Mouse (Mus musculus): Measurements from ENCODE around the gene Pxk. TPM values are rescaled to one million over a fixed set of nuclear protein-coding genes. Genes with fewer than 3 reads are reported as not detected.

The Pxk gene
- total and polyA plus RNA-seq, 3 experiments: 18.3 to 24.6 (median 23.1) TPM

- H3K27ac ChIP-seq: no peak overlapping the region
- WGBS: 74% methylated on average over 12 of the region's 12 CpGs
- no peak overlapping the region for H3K4me3 ChIP-seq
- no peak overlapping the region for H3K9ac ChIP-seq (ENCODE audit: low read depth, low read length)
- no peaks in the 10 kb centered on the region for H3K27me3 ChIP-seq (ENCODE audit: control insufficient read depth, insufficient read depth, low read length)
- TF ChIP-seq CTCF (IDR thresholded peaks at IDR 0.05): no peak
- TF ChIP-seq EP300 (IDR thresholded peaks at IDR 0.05; ENCODE audit: insufficient read depth, low read depth, low read length): no peak
- TF ChIP-seq POLR2A (IDR thresholded peaks at IDR 0.05; ENCODE audit: insufficient read depth, low read depth, low read length): no peak
- DNase-seq: no peak
- intact Hi-C loops (cut with DNase I): no loop called here
- H3K79me2 ChIP-seq (replicated peaks; ENCODE audit: control insufficient read depth, insufficient read depth, low read length): 0 out of 2 replicates have a peak, but pooled peaks cover 3% of the 10 kb centered on the region
- peaks cover 6% of the 10 kb centered on the region for H3K4me1 ChIP-seq (ENCODE audit: control insufficient read depth, insufficient read depth, low read length)
- H3K36me3 ChIP-seq (ENCODE audit: control insufficient read depth, insufficient read depth, low read length): peaks cover 7% of the 10 kb centered on the region
Measured at GRCm38 (mm10) chr14:8102676-8103075, 4.7 kb downstream of the Pxk start.

GRCm38 (mm10) chr14:8108047-8108446 is 10.0 kb downstream of the Pxk start:
- Histone ChIP-seq H3K27ac (no peak overlapping the region), H3K27me3 (ENCODE audit: control insufficient read depth, insufficient read depth, low read length) (no peaks in the 10 kb centered on the region), H3K9ac (ENCODE audit: low read depth, low read length) (no peak overlapping the region), H3K4me3 (no peak overlapping the region), H3K36me3 (ENCODE audit: control insufficient read depth, insufficient read depth, low read length) (peaks cover 4% of the 10 kb centered on the region; the same call in 1 of the 2 replicates), H3K79me2 (replicated peaks; ENCODE audit: control insufficient read depth, insufficient read depth, low read length) (no peaks in the 10 kb centered on the region), H3K4me1 (ENCODE audit: control insufficient read depth, insufficient read depth, low read length) (peaks cover 6% of the 10 kb centered on the region)
- intact Hi-C loops (cut with DNase I): no loop called here
- 40% methylated on average over 4 of the region's 4 CpGs for WGBS
- no peak for DNase-seq
- no peak for TF ChIP-seq CTCF (IDR thresholded peaks at IDR 0.05)
- no peak for TF ChIP-seq EP300 (IDR thresholded peaks at IDR 0.05; ENCODE audit: insufficient read depth, low read depth, low read length)
- TF ChIP-seq POLR2A (IDR thresholded peaks at IDR 0.05; ENCODE audit: insufficient read depth, low read depth, low read length): no peak

- peaks cover 4% of the 10 kb centered on the region for H3K4me1 ChIP-seq (ENCODE audit: control insufficient read depth, insufficient read depth, low read length)
- intact Hi-C loops (cut with DNase I): no loop called here
- no peak overlapping the region for H3K4me3 ChIP-seq
- TF ChIP-seq CTCF (IDR thresholded peaks at IDR 0.05) (no peak), EP300 (IDR thresholded peaks at IDR 0.05; ENCODE audit: insufficient read depth, low read depth, low read length) (no peak), POLR2A (IDR thresholded peaks at IDR 0.05; ENCODE audit: insufficient read depth, low read depth, low read length) (no peak)
- no peak overlapping the region for H3K27ac ChIP-seq
- DNase-seq: no peak
- H3K36me3 ChIP-seq (ENCODE audit: control insufficient read depth, insufficient read depth, low read length): no peaks in the 10 kb centered on the region
- H3K79me2 ChIP-seq (replicated peaks; ENCODE audit: control insufficient read depth, insufficient read depth, low read length): no peaks in the 10 kb centered on the region
- no peak overlapping the region for H3K9ac ChIP-seq (ENCODE audit: low read depth, low read length)
- no peaks in the 10 kb centered on the region for H3K27me3 ChIP-seq (ENCODE audit: control insufficient read depth, insufficient read depth, low read length)
- 58% methylated on average over 1 of the region's 1 CpGs for WGBS
Measured at GRCm38 (mm10) chr14:8108976-8109375, 11.0 kb downstream of the Pxk start.

- peaks cover 6% of the 10 kb centered on the region for H3K4me1 ChIP-seq (ENCODE audit: control insufficient read depth, insufficient read depth, low read length)
- no peak overlapping the region for H3K9ac ChIP-seq (ENCODE audit: low read depth, low read length)
- H3K4me3 ChIP-seq: no peak overlapping the region
- H3K27ac ChIP-seq: no peak overlapping the region
- no peaks in the 10 kb centered on the region for H3K36me3 ChIP-seq (ENCODE audit: control insufficient read depth, insufficient read depth, low read length)
- TF ChIP-seq EP300 (IDR thresholded peaks at IDR 0.05; ENCODE audit: insufficient read depth, low read depth, low read length) (no peak), POLR2A (IDR thresholded peaks at IDR 0.05; ENCODE audit: insufficient read depth, low read depth, low read length) (no peak), CTCF (IDR thresholded peaks at IDR 0.05) (no peak)
- H3K27me3 ChIP-seq (ENCODE audit: control insufficient read depth, insufficient read depth, low read length): no peaks in the 10 kb centered on the region
- 70% methylated on average over 6 of the region's 6 CpGs for WGBS
- no peaks in the 10 kb centered on the region for H3K79me2 ChIP-seq (replicated peaks; ENCODE audit: control insufficient read depth, insufficient read depth, low read length)
- no peak for DNase-seq
- intact Hi-C loops (cut with DNase I): no loop called here
Measured at GRCm38 (mm10) chr14:8111545-8111944, 13.5 kb downstream of the Pxk start.

GRCm38 (mm10) chr14:8112036-8112435 is 14.0 kb downstream of the Pxk start:
- H3K27ac ChIP-seq: no peak overlapping the region
- H3K4me3 ChIP-seq: no peak overlapping the region

GRCm38 (mm10) chr14:8113616-8114015 is 15.6 kb downstream of the Pxk start:
- 96% methylated on average over 2 of the region's 2 CpGs for WGBS
- Histone ChIP-seq H3K4me3 (no peak overlapping the region), H3K79me2 (replicated peaks; ENCODE audit: control insufficient read depth, insufficient read depth, low read length) (no peaks in the 10 kb centered on the region), H3K9ac (ENCODE audit: low read depth, low read length) (no peak overlapping the region), H3K4me1 (ENCODE audit: control insufficient read depth, insufficient read depth, low read length) (peaks cover 4% of the 10 kb centered on the region), H3K27me3 (ENCODE audit: control insufficient read depth, insufficient read depth, low read length) (no peaks in the 10 kb centered on the region), H3K27ac (no peak overlapping the region), H3K36me3 (ENCODE audit: control insufficient read depth, insufficient read depth, low read length) (no peaks in the 10 kb centered on the region)
- TF ChIP-seq EP300 (IDR thresholded peaks at IDR 0.05; ENCODE audit: insufficient read depth, low read depth, low read length) (no peak), CTCF (IDR thresholded peaks at IDR 0.05) (no peak), POLR2A (IDR thresholded peaks at IDR 0.05; ENCODE audit: insufficient read depth, low read depth, low read length) (no peak)
- intact Hi-C loops (cut with DNase I): no loop called here
- DNase-seq: no peak

More at GRCm38 (mm10) chr14:8112036-8112435, 14.0 kb downstream of the Pxk start:
- no peaks in the 10 kb centered on the region for H3K27me3 ChIP-seq (ENCODE audit: control insufficient read depth, insufficient read depth, low read length)
- no peaks in the 10 kb centered on the region for H3K79me2 ChIP-seq (replicated peaks; ENCODE audit: control insufficient read depth, insufficient read depth, low read length)
- no peak for TF ChIP-seq CTCF (IDR thresholded peaks at IDR 0.05)
- no peak for TF ChIP-seq EP300 (IDR thresholded peaks at IDR 0.05; ENCODE audit: insufficient read depth, low read depth, low read length)
- no peak for TF ChIP-seq POLR2A (IDR thresholded peaks at IDR 0.05; ENCODE audit: insufficient read depth, low read depth, low read length)
- WGBS: 74% methylated on average over 8 of the region's 8 CpGs
- peaks cover 6% of the 10 kb centered on the region for H3K4me1 ChIP-seq (ENCODE audit: control insufficient read depth, insufficient read depth, low read length)
- no peak overlapping the region for H3K9ac ChIP-seq (ENCODE audit: low read depth, low read length)
- intact Hi-C loops (cut with DNase I): no loop called here
- H3K36me3 ChIP-seq (ENCODE audit: control insufficient read depth, insufficient read depth, low read length): no peaks in the 10 kb centered on the region
- DNase-seq: no peak

Measured in heart, adult 2 months (tissue).